Mouse (Mus musculus) spleen, adult 2 months (tissue): ENCODE data around the gene Fsd2.

ENCODE experiments used
- CTCF ChIP-seq: fragments of 200-500 bp; IDR thresholded peaks from 2 replicates; pipeline ENCODE4 v1.5.1; 2011; ENCODE audit warnings: mild to moderate bottlenecking, inconsistent platforms; ENCODE audit not compliant: insufficient read depth, insufficient read length, insufficient replicate concordance; ENCODE audit errors: extremely low read depth
- POLR2A ChIP-seq: fragments of 200-500 bp; IDR thresholded peaks from 2 replicates; pipeline ENCODE4 v1.6.1; 2011; ENCODE audit warnings: low read depth, low read length, inconsistent platforms

DNA sequence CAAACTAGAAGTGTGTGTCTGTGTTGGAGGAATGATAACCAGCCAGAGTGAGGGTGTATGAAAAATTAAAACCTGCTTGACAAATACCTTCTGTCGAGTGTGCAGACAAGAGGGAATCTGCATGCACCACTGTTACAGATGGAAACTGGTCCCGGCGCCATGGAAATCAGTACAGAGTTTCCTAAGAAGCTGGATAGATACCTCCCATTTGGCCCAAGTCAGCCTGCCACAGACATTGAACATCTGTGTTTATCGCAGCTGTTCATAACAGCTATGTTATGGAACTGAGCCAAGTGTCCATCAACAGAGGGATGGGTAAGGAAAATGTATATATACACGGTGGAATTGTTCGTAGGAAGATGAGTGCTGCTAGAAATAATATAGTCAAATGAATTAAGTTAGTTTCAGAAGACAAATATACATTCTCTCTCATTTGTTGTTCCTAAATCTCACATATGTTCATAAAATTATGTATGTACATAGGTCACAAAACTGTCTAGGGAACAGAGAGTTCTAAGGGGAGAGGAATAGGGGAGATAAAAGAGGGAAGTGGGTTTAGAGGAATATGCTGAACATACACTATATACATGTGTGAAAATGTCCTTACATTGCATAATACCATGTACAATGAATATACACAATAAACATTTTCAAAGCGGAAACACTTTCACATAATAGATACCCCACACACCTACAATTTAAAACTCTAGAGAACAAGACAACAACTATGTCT, 9.3 kb downstream of the Fsd2 start:
- TF ChIP-seq CTCF (no peak), POLR2A (no peak)
